Mouse (Mus musculus): Measurements from ENCODE around the gene 2010111I01Rik. TPM values are rescaled to one million over a fixed set of nuclear protein-coding genes. Genes with fewer than 3 reads are reported as not detected.

The 2010111I01Rik gene
- total and polyA plus RNA-seq, 2 experiments from 2014 or later, result 107 to 149 TPM

DNA sequence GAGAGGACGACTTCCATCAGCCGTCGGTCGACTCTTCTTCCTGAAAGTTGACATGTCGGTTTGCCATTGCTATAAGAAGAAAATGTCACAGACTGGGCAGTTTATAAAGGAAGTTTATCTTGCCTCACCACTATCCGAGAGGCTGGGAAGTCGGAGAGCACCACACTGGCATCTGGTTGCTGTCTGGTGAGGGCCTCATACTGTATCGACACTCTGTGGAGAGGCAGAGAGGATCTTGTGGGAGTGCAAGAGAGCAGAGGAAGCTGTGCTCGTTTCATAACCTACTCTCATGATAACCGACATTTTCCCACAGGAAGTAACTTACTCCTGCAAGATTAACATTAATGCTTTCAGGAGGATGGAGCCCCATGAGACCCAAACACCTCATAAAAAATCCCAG is 7.9 kb upstream of the 2010111I01Rik start:
- 46% methylated on average over 10 of the region's 10 CpGs for WGBS
- no peak overlapping the region for H3K27ac ChIP-seq (ENCODE audit: low read depth)
- no peak for ATAC-seq (ENCODE audit: insufficient read depth, low read depth)

DNA sequence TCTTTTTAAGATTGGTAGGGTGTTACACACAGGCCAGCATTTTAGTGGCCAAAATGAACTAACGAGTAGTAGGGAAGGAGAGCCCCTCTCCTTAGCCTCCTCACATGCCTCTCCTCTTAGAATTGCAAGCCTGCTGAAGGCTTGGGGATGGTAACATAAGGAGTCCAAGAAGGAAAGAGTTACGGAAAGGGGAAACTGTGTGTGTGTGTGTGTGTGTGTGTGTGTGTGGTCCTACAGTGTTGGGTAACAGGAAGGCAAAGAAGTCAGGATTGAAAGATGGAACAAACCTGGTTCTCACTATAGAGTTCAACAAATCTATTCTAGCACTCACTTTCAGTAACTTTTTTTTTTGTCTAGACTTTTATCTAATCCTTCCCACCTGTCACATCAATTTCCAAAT is 1.3 kb upstream of the 2010111I01Rik start:
- no peak for ATAC-seq (ENCODE audit: insufficient read depth, low read depth)
- no peak overlapping the region for H3K4me3 ChIP-seq (ENCODE audit: low read depth, low read length)
- no peaks in the 10 kb centered on the region; the same call in 1 of the 2 replicates for H3K4me1 ChIP-seq (ENCODE audit: control insufficient read depth, insufficient read depth)
- H3K4me2 ChIP-seq (ENCODE audit: low read depth, low read length), result no peak overlapping the region
- no peak overlapping the region for H3K27ac ChIP-seq (ENCODE audit: low read depth)
- no peak for DNase-seq (ENCODE audit: low spot score)
- H3K36me3 ChIP-seq (replicated peaks; ENCODE audit: control insufficient read depth, insufficient read depth, low read length), result no peaks in the 10 kb centered on the region
- H3K9ac ChIP-seq (replicated peaks; ENCODE audit: low read depth, low read length), result no peak overlapping the region
- no peaks in the 10 kb centered on the region for H3K27me3 ChIP-seq (ENCODE audit: control insufficient read depth, insufficient read depth, low read length)
- no peak for TF ChIP-seq EP300 (IDR thresholded peaks at IDR 0.05; ENCODE audit: low read depth)
- TF ChIP-seq CTCF (IDR thresholded peaks at IDR 0.05; ENCODE audit: low read depth), result no peak
- WGBS, result 81% methylated on average over 2 of the region's 2 CpGs
- no peaks in the 10 kb centered on the region for H3K9me3 ChIP-seq (replicated peaks; ENCODE audit: control insufficient read depth, low read length)

More for the DNA sequence above, 7.9 kb upstream of the 2010111I01Rik start:
- Histone ChIP-seq H3K9ac (replicated peaks; ENCODE audit: low read depth, low read length) (no peak overlapping the region), H3K4me1 (ENCODE audit: control insufficient read depth, insufficient read depth) (0 out of 2 replicates have a peak, but pooled peaks cover 3% of the 10 kb centered on the region), H3K36me3 (replicated peaks; ENCODE audit: control insufficient read depth, insufficient read depth, low read length) (no peaks in the 10 kb centered on the region), H3K9me3 (replicated peaks; ENCODE audit: control insufficient read depth, low read length) (no peaks in the 10 kb centered on the region), H3K4me2 (ENCODE audit: low read depth, low read length) (no peak overlapping the region), H3K27me3 (ENCODE audit: control insufficient read depth, insufficient read depth, low read length) (no peaks in the 10 kb centered on the region), H3K4me3 (ENCODE audit: low read depth, low read length) (no peak overlapping the region)
- no peak for DNase-seq (ENCODE audit: low spot score)
- TF ChIP-seq EP300 (IDR thresholded peaks at IDR 0.05; ENCODE audit: low read depth) (no peak), CTCF (IDR thresholded peaks at IDR 0.05; ENCODE audit: low read depth) (no peak)

DNA sequence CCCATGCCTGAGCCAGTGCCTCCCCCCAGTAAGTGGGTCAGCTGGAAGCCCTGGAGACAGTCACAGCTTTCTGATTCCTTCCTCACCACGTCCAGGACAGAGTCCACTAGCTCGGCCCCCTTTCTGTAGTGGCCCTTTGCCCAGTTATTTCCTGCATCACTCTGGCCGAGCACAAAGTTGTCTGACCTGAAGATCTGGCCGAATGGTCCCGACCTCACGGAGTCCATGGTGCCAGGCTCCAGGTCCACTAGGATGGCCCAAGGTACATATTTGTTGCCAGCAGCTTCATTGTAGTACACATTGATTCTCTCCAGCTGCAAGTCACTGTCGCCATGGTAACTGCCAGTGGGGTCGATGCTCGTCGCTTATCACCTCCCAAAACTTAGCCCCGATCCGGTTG is 3.5 kb downstream of the 2010111I01Rik start:
- DNase-seq (ENCODE audit: low spot score) (no peak), ATAC-seq (ENCODE audit: insufficient read depth, low read depth) (no peak)
- 79% methylated on average over 12 of the region's 12 CpGs for WGBS
- Histone ChIP-seq H3K27me3 (ENCODE audit: control insufficient read depth, insufficient read depth, low read length) (no peaks in the 10 kb centered on the region), H3K4me1 (ENCODE audit: control insufficient read depth, insufficient read depth) (peaks cover 20% of the 10 kb centered on the region), H3K4me3 (ENCODE audit: low read depth, low read length) (no peak overlapping the region), H3K9me3 (replicated peaks; ENCODE audit: control insufficient read depth, low read length) (no peaks in the 10 kb centered on the region), H3K27ac (ENCODE audit: low read depth) (no peak overlapping the region), H3K9ac (replicated peaks; ENCODE audit: low read depth, low read length) (no peak overlapping the region), H3K36me3 (replicated peaks; ENCODE audit: control insufficient read depth, insufficient read depth, low read length) (no peaks in the 10 kb centered on the region), H3K4me2 (ENCODE audit: low read depth, low read length) (no peak overlapping the region)
- TF ChIP-seq EP300 (IDR thresholded peaks at IDR 0.05; ENCODE audit: low read depth) (no peak), CTCF (IDR thresholded peaks at IDR 0.05; ENCODE audit: low read depth) (no peak)

DNA sequence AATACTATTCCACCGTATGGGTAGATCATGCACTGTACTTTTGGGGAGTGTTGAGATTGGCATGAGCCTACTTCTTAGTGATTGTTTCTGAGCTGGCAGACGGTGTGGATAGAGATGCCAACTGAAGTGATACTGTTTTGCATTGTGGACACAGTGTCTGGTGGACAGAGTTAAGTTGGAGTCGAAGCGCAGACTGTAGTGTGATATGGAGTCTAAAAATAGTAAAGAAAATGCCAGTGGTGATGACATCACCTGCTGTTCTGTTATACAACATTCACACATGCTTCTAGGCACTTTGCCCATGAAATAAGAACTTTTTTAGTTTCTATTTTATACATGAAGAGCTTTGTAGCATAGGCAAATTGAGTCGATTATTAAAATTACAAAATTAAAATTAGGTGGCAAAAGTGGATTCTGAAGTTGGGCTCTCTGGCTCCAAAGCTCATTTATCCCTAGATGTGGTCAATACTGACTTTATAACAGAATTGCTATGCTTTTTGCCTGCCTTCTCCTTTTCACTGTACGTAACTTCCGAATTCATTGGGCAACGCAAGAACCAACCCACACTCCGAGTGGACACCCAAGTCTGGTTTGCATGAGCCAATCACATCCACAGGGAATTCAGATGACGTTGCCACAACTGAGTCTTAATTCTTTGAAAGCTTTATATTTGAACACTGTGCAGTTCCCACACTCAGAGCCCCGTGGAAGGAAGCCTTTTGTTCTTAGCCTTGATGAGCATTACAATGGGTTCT is 6.0 kb downstream of the 2010111I01Rik start:
- Histone ChIP-seq H3K27me3 (ENCODE audit: control insufficient read depth, insufficient read depth, low read length) (no peaks in the 10 kb centered on the region), H3K27ac (ENCODE audit: low read depth) (peak overlapping the region; percentile 79), H3K4me1 (ENCODE audit: control insufficient read depth, insufficient read depth) (peaks cover 20% of the 10 kb centered on the region), H3K36me3 (replicated peaks; ENCODE audit: control insufficient read depth, insufficient read depth, low read length) (no peaks in the 10 kb centered on the region), H3K4me3 (ENCODE audit: low read depth, low read length) (no peak overlapping the region), H3K9ac (replicated peaks; ENCODE audit: low read depth, low read length) (no peak overlapping the region), H3K9me3 (replicated peaks; ENCODE audit: control insufficient read depth, low read length) (no peaks in the 10 kb centered on the region), H3K4me2 (ENCODE audit: low read depth, low read length) (peak overlapping the region; percentile 31)
- ATAC-seq (ENCODE audit: insufficient read depth, low read depth), result peak; percentile 91
- DNase-seq (ENCODE audit: low spot score), result peak; percentile 81
- TF ChIP-seq EP300 (IDR thresholded peaks at IDR 0.05; ENCODE audit: low read depth) (no peak), CTCF (IDR thresholded peaks at IDR 0.05; ENCODE audit: low read depth) (no peak)
- WGBS, result 40% methylated on average over 11 of the region's 11 CpGs

DNA sequence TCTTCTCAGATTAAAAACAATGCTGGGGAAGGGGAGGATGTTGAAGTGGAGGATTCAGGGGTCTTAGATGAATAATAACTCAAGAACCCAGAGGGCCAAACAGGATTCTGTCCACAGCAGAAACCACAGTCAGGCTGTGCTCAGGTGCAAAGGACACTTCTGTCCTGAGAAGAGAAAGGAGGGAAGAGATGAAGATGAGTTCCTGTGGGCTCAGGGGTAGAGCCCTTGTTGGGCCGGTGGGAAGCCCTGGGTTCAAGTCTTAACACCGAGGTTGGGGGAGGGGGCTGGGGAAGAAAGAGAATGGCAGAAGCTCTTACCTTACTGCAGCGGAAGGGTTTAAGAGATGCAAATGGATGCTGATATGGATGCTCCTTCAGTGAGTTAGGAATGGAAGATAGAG is 7.7 kb downstream of the 2010111I01Rik start:
- Histone ChIP-seq H3K4me3 (ENCODE audit: low read depth, low read length) (no peak overlapping the region), H3K27me3 (ENCODE audit: control insufficient read depth, insufficient read depth, low read length) (no peaks in the 10 kb centered on the region), H3K4me2 (ENCODE audit: low read depth, low read length) (no peak overlapping the region), H3K9me3 (replicated peaks; ENCODE audit: control insufficient read depth, low read length) (no peaks in the 10 kb centered on the region), H3K9ac (replicated peaks; ENCODE audit: low read depth, low read length) (no peak overlapping the region), H3K4me1 (ENCODE audit: control insufficient read depth, insufficient read depth) (peaks cover 20% of the 10 kb centered on the region), H3K27ac (ENCODE audit: low read depth) (no peak overlapping the region), H3K36me3 (replicated peaks; ENCODE audit: control insufficient read depth, insufficient read depth, low read length) (no peaks in the 10 kb centered on the region)
- DNase-seq (ENCODE audit: low spot score) (no peak), ATAC-seq (ENCODE audit: insufficient read depth, low read depth) (no peak)
- 89% methylated on average over 3 of the region's 3 CpGs for WGBS
- no peak for TF ChIP-seq EP300 (IDR thresholded peaks at IDR 0.05; ENCODE audit: low read depth)
- TF ChIP-seq CTCF (IDR thresholded peaks at IDR 0.05; ENCODE audit: low read depth), result no peak

DNA sequence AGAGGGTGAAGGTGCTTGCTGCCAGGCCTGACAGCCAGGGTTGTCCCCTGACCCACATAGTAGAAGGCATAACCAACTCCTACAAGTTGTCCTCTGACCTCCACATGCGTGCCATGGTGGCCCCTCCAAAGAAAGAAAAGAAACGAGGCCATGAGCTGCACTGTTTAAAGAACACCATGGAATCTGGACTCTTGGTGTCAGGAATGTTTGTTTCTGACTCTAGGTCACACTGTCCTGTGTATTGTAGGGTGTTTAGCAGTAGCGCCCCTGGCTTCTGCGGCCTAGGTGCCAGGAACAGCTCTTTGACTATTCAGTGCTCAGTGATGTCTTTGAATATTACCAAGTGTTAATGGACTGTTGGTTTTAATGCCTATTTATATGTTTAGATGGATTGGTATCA is 8.4 kb downstream of the 2010111I01Rik start:
- Histone ChIP-seq H3K4me2 (ENCODE audit: low read depth, low read length) (no peak overlapping the region), H3K4me1 (ENCODE audit: control insufficient read depth, insufficient read depth) (peaks cover 20% of the 10 kb centered on the region), H3K4me3 (ENCODE audit: low read depth, low read length) (no peak overlapping the region), H3K9ac (replicated peaks; ENCODE audit: low read depth, low read length) (no peak overlapping the region), H3K9me3 (replicated peaks; ENCODE audit: control insufficient read depth, low read length) (no peaks in the 10 kb centered on the region), H3K27ac (ENCODE audit: low read depth) (no peak overlapping the region), H3K36me3 (replicated peaks; ENCODE audit: control insufficient read depth, insufficient read depth, low read length) (no peaks in the 10 kb centered on the region), H3K27me3 (ENCODE audit: control insufficient read depth, insufficient read depth, low read length) (no peaks in the 10 kb centered on the region)
- DNase-seq (ENCODE audit: low spot score) (no peak), ATAC-seq (ENCODE audit: insufficient read depth, low read depth) (no peak)
- 80% methylated on average over 4 of the region's 4 CpGs for WGBS
- no peak for TF ChIP-seq CTCF (IDR thresholded peaks at IDR 0.05; ENCODE audit: low read depth)
- no peak for TF ChIP-seq EP300 (IDR thresholded peaks at IDR 0.05; ENCODE audit: low read depth)

Data from heart, postnatal 0 days (tissue).